Mouse (Mus musculus): Measurements from ENCODE around the gene Faap20.

- TF ChIP-seq POLR2A (IDR thresholded peaks at IDR 0.05; ENCODE audit: insufficient read length, low read depth) (no peak), E2F4 (IDR thresholded peaks at IDR 0.05; ENCODE audit: insufficient read depth) (no peak), MAX (IDR thresholded peaks at IDR 0.05; ENCODE audit: low read depth) (no peak), TCF12 (IDR thresholded peaks at IDR 0.05; ENCODE audit: insufficient read depth, poor library complexity, severe bottlenecking) (no peak)
Measured at GRCm38 (mm10) chr4:155274851-155275250, 25.2 kb downstream of the Faap20 start.

Data from myocyte (in vitro differentiated cells).